Mouse (Mus musculus): Measurements from ENCODE around the gene Hist1h1b.

Gene Hist1h1b

DNA sequence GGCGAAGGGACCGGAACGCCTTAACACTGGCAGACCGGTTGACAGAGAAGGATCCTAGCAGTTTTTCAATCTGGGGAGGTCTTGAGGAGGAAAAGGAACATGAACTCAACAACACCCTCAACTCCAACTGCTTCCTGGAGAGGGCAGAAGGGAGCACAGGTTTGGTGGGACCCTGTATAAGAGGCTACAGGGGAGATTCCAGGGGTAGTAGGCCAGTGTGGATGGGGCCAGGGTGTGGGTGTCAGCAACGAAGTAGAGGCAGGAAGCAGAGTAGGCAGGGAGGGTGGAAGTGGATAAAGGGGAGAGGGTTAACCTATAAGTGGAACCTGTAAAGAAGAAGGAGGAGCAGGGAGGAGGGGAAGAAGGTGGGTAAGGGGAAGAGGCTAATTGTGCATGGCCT, 47.0 kb downstream of the Hist1h1b start:
- in situ Hi-C loops (cut with MboI), result loop anchor here (25.0 kb wide), 1 partner anchor 1421 kb away; no protein-coding TSS in a partner anchor

Measured in mature B cell (primary cell).